Mouse (Mus musculus): ENCODE results near the gene Tbc1d10c.
A peak's percentile ranks its signal among the peaks of the same experiment; 100 is the strongest.

Tbc1d10c gene

GRCm38 (mm10) chr19:4189051-4189620 lies 1.9 kb downstream of the Tbc1d10c start:
- DNase-seq, result no peak

- no peak for DNase-seq
Measured at GRCm38 (mm10) chr19:4187303-4187702, 3.8 kb downstream of the Tbc1d10c start.

- no peak for DNase-seq
Measured at GRCm38 (mm10) chr19:4184976-4185975, 5.8 kb downstream of the Tbc1d10c start.

GRCm38 (mm10) chr19:4183689-4184088 lies 7.4 kb downstream of the Tbc1d10c start:
- DNase-seq, result no peak

- peak; percentile 77 for DNase-seq
Measured at GRCm38 (mm10) chr19:4181892-4182291, 9.2 kb downstream of the Tbc1d10c start.

GRCm38 (mm10) chr19:4180411-4180810 lies 10.7 kb downstream of the Tbc1d10c start:
- no peak for DNase-seq

- DNase-seq, result no peak
Measured at GRCm38 (mm10) chr19:4175368-4175947, 15.6 kb downstream of the Tbc1d10c start, which contains the start of gene Carns1. Carns1 (minus strand) TSS chr19:4175479.

- DNase-seq, result no peak
Measured at GRCm38 (mm10) chr19:4172925-4173324, 18.2 kb downstream of the Tbc1d10c start.

- DNase-seq, result no peak
Measured at GRCm38 (mm10) chr19:4171393-4172290, 19.4 kb downstream of the Tbc1d10c start.

- no peak for DNase-seq
Measured at GRCm38 (mm10) chr19:4170723-4171392, 20.2 kb downstream of the Tbc1d10c start.

- no peak for DNase-seq
Measured at GRCm38 (mm10) chr19:4169810-4170209, 21.3 kb downstream of the Tbc1d10c start.

- DNase-seq, result peak; percentile 100
Measured at GRCm38 (mm10) chr19:4169378-4169784, 21.7 kb downstream of the Tbc1d10c start.

GRCm38 (mm10) chr19:4166678-4167476 lies 24.2 kb downstream of the Tbc1d10c start:
- DNase-seq, result no peak

GRCm38 (mm10) chr19:4164721-4165120 lies 26.4 kb downstream of the Tbc1d10c start:
- no peak for DNase-seq

- no peak for DNase-seq
Measured at GRCm38 (mm10) chr19:4164100-4164499, 27.0 kb downstream of the Tbc1d10c start.

GRCm38 (mm10) chr19:4163543-4163887 lies 27.6 kb downstream of the Tbc1d10c start:
- no peak for DNase-seq

GRCm38 (mm10) chr19:4162646-4163542 lies 28.2 kb downstream of the Tbc1d10c start, which contains the start of gene Rps6kb2:
Rps6kb2 (minus strand) TSS chr19:4163354.
- peak; percentile 97 for DNase-seq

GRCm38 (mm10) chr19:4159049-4159448 lies 32.0 kb downstream of the Tbc1d10c start:
- no peak for DNase-seq

GRCm38 (mm10) chr19:4156771-4157170 lies 34.3 kb downstream of the Tbc1d10c start:
- DNase-seq, result no peak

- DNase-seq, result no peak
Measured at GRCm38 (mm10) chr19:4156073-4156579, 35.0 kb downstream of the Tbc1d10c start.
